Mouse (Mus musculus) neural tube, embryonic 11.5 days (tissue): Measurements from ENCODE around the gene Dapk1. TPM values are rescaled to one million over a fixed set of nuclear protein-coding genes. Genes with fewer than 3 reads are reported as not detected.

ENCODE experiments used
- ATAC-seq: fragments of 200-750 bp; cut with Nextera tagmentation; 2 replicates; pipeline ENCODE4 v1.8.0; 2017; ENCODE audit warnings: moderate number of reproducible peaks, mild to moderate bottlenecking, moderate TSS enrichment, moderate library complexity; ENCODE audit not compliant: insufficient read depth, low FRiP score, low TSS enrichment
- DNase-seq: peaks from one replicate; pipeline ENCODE4 v3.0.0-alpha.2; 2015; ENCODE audit warnings: low spot score
- H3K27ac ChIP-seq: fragments of 300-500 bp; sonication (generic); 2 replicates; pipeline ENCODE4 v1.5.1; 2014; ENCODE audit warnings: low read depth, mild to moderate bottlenecking, low read length
- H3K27me3 ChIP-seq: fragments of 300-500 bp; sonication (generic); 2 replicates; pipeline ENCODE4 v1.6.1; 2014; ENCODE audit warnings: mild to moderate bottlenecking, low read length, mixed read lengths; ENCODE audit not compliant: control insufficient read depth, insufficient read depth
- H3K36me3 ChIP-seq: fragments of 300-500 bp; sonication (generic); 2 replicates; pipeline ENCODE4 v1.6.1; 2014; ENCODE audit warnings: mild to moderate bottlenecking, low read length, moderate library complexity, mixed read lengths; ENCODE audit not compliant: control insufficient read depth, insufficient read depth
- H3K4me1 ChIP-seq: fragments of 300-500 bp; sonication (generic); 2 replicates; pipeline ENCODE4 v1.6.1; 2014; ENCODE audit warnings: low read length, mixed read lengths; ENCODE audit not compliant: control insufficient read depth, insufficient read depth
- H3K4me2 ChIP-seq: fragments of 300-500 bp; sonication (generic); 2 replicates; pipeline ENCODE4 v1.6.1; 2014; ENCODE audit warnings: low read depth, mild to moderate bottlenecking, moderate library complexity
- H3K4me3 ChIP-seq: fragments of 300-500 bp; sonication (generic); 2 replicates; pipeline ENCODE4 v1.5.1; 2014; ENCODE audit warnings: low read depth, low read length
- H3K9ac ChIP-seq: fragments of 300-500 bp; sonication (generic); 2 replicates; pipeline ENCODE4 v1.6.1; 2014; ENCODE audit warnings: mild to moderate bottlenecking, low read length
- H3K9me3 ChIP-seq: fragments of 300-500 bp; sonication (generic); 2 replicates; pipeline ENCODE4 v1.6.1; 2016; ENCODE audit warnings: low read length; ENCODE audit not compliant: control insufficient read depth
- WGBS: fragments of 180-500 bp; shearing (Covaris S2); extraction: QIAGEN DNeasy Blood & Tissue Kit; methylation state at CpG from one replicate; pipeline ENCODE4 v1.1.7; 2014; 5-methylcytosine and 5-hydroxymethylcytosine counted together
- polyA plus RNA-seq: library from polyadenylated mRNA; unstranded; fragments of >200 nt; fragmentation: Nextera tagmentation; extraction: Ambion mirVana; gene quantifications from 2 replicates; pipeline ENCODE4 v1.2.1, GENCODE M21; 2014

Dapk1 gene
- polyA plus RNA-seq, 1 experiment from 2014 or later = 21.6 TPM

DNA sequence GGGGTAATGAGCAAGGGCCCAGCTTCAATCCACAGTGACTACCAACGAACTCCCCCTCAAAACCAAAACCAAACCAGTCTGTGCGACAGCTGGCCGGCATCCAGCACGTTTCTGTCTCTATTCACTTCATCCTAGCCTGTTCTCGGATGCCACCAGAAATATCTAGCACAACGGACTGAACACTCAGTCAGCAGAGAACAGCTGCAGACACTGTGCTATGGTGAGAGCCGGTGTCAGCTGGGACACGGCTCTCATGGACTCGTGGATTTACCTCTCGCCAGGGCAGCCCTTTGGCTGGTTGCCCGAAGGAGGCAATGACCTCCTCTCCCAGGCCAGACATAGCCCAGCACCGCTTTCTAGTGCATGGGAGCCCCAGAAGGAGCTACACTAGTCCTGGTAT lies 85.2 kb downstream of the Dapk1 start:
- H3K4me3 ChIP-seq = no peak overlapping the region
- DNase-seq (no peak), ATAC-seq (no peak)
- H3K27ac ChIP-seq = no peak overlapping the region
- H3K36me3 ChIP-seq = no peaks in the 10 kb centered on the region
- WGBS = 83% methylated on average over 12 of the region's 12 CpGs
- H3K9me3 ChIP-seq = no peaks in the 10 kb centered on the region
- H3K4me1 ChIP-seq = no peaks in the 10 kb centered on the region
- H3K4me2 ChIP-seq = no peak overlapping the region
- no peaks in the 10 kb centered on the region for H3K27me3 ChIP-seq
- H3K9ac ChIP-seq = no peak overlapping the region

DNA sequence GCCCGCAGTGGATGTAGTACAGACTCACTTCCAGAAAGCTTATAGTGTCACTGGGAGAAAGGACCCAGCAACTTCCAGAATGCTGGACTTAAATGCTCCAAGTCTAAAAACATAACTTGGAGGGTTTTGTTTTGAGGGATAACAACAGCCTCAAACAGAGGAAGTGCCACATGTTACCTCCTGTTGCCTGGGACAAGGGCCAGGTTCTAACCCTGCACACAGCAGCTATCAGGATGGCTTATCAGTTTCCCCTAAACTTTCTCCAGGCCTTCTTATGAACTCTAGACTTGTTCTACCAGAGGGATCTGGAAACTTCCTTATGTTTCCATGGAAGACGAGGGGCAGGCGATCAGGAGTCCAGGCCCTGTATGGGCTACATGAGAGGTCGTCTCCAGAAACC lies 85.7 kb downstream of the Dapk1 start:
- Histone ChIP-seq H3K27ac (no peak overlapping the region), H3K4me3 (no peak overlapping the region), H3K27me3 (no peaks in the 10 kb centered on the region), H3K4me1 (no peaks in the 10 kb centered on the region), H3K9me3 (no peaks in the 10 kb centered on the region), H3K36me3 (no peaks in the 10 kb centered on the region), H3K9ac (no peak overlapping the region), H3K4me2 (no peak overlapping the region)
- ATAC-seq (no peak), DNase-seq (no peak)
- WGBS = 93% methylated on average over 4 of the region's 4 CpGs

DNA sequence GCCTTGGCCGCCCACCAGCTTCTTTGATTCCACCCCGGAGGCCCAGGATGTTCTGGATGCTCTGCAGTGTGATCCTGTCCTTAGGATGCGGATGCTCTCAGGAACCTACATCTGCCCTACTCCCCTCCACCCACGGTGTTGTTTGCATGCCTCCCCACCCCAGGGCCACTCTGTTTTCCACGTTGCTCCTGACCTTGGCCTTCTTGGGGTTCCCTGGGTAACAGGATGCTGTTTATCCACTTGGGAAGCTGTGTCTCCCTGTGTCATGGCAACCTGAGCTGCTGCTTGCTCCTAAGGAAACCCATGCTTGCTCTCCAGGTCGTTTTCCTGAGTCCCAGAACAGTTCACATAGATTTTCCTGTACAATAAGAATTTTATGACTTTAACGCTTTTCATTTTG lies 86.1 kb downstream of the Dapk1 start:
- Histone ChIP-seq H3K27ac (no peak overlapping the region), H3K36me3 (no peaks in the 10 kb centered on the region), H3K9ac (no peak overlapping the region), H3K27me3 (no peaks in the 10 kb centered on the region), H3K4me2 (no peak overlapping the region), H3K9me3 (no peaks in the 10 kb centered on the region), H3K4me1 (no peaks in the 10 kb centered on the region), H3K4me3 (no peak overlapping the region)
- ATAC-seq (no peak), DNase-seq (no peak)
- 83% methylated on average over 7 of the region's 7 CpGs for WGBS

DNA sequence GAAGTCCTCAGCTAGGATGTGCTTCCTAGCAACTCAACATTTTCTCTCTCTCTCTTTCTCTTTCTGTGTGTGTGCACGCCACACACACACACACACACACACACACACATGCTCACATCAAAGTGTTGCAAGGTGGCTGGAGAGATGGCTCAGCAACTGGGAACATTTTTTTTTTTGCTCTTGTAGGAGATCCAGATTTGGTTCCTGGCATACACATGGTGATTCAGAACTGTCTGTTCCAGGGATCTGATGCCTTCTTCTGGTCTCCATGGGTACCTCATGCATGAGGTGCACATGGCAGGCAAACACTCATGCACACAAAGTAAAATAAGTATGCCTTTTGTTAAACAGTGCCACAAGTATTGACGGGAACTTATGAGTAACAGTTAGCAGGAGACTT lies 89.2 kb downstream of the Dapk1 start:
- DNase-seq (no peak), ATAC-seq (no peak)
- no peak overlapping the region for H3K4me2 ChIP-seq
- H3K4me3 ChIP-seq = no peak overlapping the region
- H3K27ac ChIP-seq = no peak overlapping the region
- H3K4me1 ChIP-seq = no peaks in the 10 kb centered on the region
- no peaks in the 10 kb centered on the region for H3K36me3 ChIP-seq
- no peak overlapping the region for H3K9ac ChIP-seq
- H3K27me3 ChIP-seq = no peaks in the 10 kb centered on the region
- 93% methylated on average over 2 of the region's 2 CpGs for WGBS
- H3K9me3 ChIP-seq = no peaks in the 10 kb centered on the region

DNA sequence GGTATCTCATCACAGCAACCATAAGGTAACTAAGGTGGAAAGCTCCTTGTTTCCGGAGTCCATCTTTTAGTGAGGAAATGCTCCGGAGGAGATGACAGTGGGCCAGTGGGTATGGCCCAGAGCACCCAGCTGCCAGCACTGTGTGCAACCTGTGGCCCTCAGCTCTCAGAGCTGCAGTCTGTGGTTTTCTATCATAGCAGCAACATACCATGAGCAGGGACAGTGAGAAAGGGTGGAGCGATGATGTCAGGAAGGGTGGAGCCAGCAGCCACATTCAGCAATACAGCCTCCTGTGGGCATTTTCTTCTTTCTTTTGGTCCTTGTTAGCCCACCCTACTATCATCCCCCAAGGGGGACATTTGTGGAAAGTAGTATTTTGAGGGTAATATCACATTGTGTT lies 90.2 kb downstream of the Dapk1 start:
- ATAC-seq = no peak
- H3K4me1 ChIP-seq = 0 out of 2 replicates have a peak, but pooled peaks cover 3% of the 10 kb centered on the region
- 96% methylated on average over 3 of the region's 3 CpGs for WGBS

DNA sequence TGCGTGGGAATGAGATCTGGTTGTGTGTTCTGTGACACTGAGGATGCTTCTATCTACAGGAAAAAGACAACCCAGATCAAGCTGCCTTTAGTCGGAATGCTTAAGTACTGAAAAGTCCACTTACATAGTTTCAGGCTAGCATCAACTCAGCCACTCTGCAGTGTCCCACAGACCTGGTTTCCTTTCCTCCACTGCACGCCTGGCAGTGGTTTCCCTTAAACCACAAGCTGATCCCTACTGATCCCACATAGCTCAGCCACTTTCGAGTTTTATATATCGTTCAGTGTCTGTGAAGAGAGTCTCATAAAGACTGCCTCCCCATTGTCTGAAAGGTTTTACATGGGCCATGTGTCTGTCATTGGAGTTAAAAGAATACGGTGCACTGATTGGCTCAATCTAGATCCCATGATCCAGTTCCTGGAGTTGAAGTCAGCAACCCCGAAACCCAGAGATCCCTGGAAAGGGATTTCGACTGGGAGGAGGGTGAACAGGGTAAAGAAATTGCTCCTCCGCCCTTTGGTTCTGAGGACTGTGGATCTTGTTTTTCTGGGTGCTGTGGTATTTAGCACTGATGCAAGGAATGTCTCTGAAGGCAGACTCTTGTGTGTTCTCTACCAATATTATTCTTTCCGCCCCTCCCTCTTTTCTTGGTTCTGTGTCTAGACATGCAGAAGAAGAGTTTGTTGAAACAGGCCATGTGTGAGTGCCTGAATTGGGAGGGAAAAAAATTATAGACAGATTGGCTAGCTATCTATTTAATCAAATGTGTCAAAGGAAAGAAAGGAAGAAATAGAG lies 93.6 kb downstream of the Dapk1 start:
- 0 out of 2 replicates have a peak, but pooled peaks cover 3% of the 10 kb centered on the region for H3K4me1 ChIP-seq
- WGBS = 74% methylated on average over 10 of the region's 10 CpGs
- H3K4me3 ChIP-seq = no peak overlapping the region
- H3K9ac ChIP-seq = no peak overlapping the region
- H3K4me2 ChIP-seq = no peak overlapping the region
- H3K27ac ChIP-seq = no peak overlapping the region
- no peaks in the 10 kb centered on the region for H3K27me3 ChIP-seq
- DNase-seq (no peak), ATAC-seq (no peak)
- H3K9me3 ChIP-seq = no peaks in the 10 kb centered on the region
- H3K36me3 ChIP-seq = no peaks in the 10 kb centered on the region

More for the DNA sequence above, 90.2 kb downstream of the Dapk1 start:
- no peaks in the 10 kb centered on the region for H3K36me3 ChIP-seq
- no peaks in the 10 kb centered on the region for H3K9me3 ChIP-seq
- no peak for DNase-seq
- no peaks in the 10 kb centered on the region for H3K27me3 ChIP-seq
- no peak overlapping the region for H3K4me3 ChIP-seq
- H3K4me2 ChIP-seq = no peak overlapping the region
- H3K27ac ChIP-seq = no peak overlapping the region
- H3K9ac ChIP-seq = no peak overlapping the region

DNA sequence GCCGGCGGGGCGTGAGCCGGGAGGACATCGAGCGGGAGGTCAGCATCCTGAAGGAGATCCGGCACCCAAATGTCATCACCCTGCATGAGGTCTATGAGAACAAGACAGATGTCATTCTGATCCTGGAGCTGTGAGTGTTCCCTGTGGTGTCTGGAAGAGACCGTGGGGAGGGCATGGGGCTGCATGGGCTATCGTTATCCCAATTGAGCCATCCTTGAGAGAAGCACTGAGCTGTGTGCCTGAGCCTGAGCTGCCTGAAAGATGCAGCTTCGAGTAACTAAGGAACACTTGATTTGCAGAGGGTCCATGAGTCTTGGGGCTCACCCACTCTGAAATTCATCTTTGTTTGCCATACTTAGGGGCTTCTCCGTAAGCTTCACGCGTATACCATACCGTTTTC lies 94.6 kb downstream of the Dapk1 start:
- Histone ChIP-seq H3K36me3 (no peaks in the 10 kb centered on the region), H3K27ac (no peak overlapping the region), H3K4me1 (0 out of 2 replicates have a peak, but pooled peaks cover 3% of the 10 kb centered on the region), H3K9me3 (no peaks in the 10 kb centered on the region), H3K27me3 (no peaks in the 10 kb centered on the region), H3K4me2 (no peak overlapping the region), H3K4me3 (no peak overlapping the region), H3K9ac (no peak overlapping the region)
- ATAC-seq (no peak), DNase-seq (no peak)
- 80% methylated on average over 14 of the region's 14 CpGs for WGBS

DNA sequence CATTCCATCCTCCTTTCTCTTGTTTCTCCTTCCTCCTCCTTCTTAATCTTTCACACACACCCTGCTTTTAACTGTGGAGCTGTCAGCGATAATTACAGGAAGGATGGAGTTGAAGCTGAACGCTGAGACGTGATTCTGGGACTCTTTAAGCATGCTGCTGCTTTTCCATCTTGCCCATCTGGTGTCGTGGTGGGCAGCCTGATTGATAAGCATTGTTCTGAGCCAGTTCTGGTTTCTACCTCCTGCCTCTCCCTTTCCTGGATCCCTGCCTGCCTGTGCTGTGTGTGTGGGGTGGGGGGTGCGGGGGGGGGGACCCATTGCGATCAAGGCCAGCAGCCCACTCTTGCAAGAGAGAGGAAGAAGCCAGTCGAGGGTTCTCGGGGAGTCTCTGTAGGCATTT lies 95.0 kb downstream of the Dapk1 start:
- H3K27ac ChIP-seq = no peak overlapping the region
- ATAC-seq = no peak

DNA sequence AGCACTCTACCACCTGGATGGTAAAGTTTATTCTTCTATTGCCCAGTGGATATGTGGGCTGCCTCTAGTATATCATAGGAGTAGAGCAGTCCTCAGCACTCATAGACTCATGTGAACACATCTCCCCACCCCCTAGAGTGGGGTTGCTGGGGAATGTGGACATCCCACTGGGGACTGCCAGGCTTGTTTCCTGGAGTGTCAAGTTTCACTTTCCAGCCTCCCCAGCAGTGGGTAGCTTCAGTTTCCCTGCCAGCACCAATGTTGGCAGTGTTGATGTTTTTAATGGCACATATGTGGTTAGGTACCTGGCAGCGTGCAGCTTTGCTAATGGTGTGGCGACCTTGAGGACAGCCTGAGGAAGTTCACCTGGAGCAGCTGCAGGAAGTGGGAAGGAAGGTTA lies 96.3 kb downstream of the Dapk1 start:
- Histone ChIP-seq H3K4me3 (no peak overlapping the region), H3K36me3 (no peaks in the 10 kb centered on the region), H3K9ac (no peak overlapping the region), H3K9me3 (no peaks in the 10 kb centered on the region), H3K27ac (no peak overlapping the region), H3K4me1 (0 out of 2 replicates have a peak, but pooled peaks cover 3% of the 10 kb centered on the region), H3K4me2 (no peak overlapping the region), H3K27me3 (no peaks in the 10 kb centered on the region)
- no peak for DNase-seq
- WGBS = 86% methylated on average over 2 of the region's 2 CpGs
- ATAC-seq = no peak

More for the DNA sequence above, 95.0 kb downstream of the Dapk1 start:
- Histone ChIP-seq H3K27me3 (no peaks in the 10 kb centered on the region), H3K4me1 (0 out of 2 replicates have a peak, but pooled peaks cover 3% of the 10 kb centered on the region), H3K9ac (no peak overlapping the region), H3K4me2 (no peak overlapping the region), H3K36me3 (no peaks in the 10 kb centered on the region), H3K9me3 (no peaks in the 10 kb centered on the region), H3K4me3 (no peak overlapping the region)
- no peak for DNase-seq
- 69% methylated on average over 7 of the region's 8 CpGs for WGBS
